Mouse (Mus musculus): ENCODE results near the gene Cttnbp2. TPM values are rescaled to one million over a fixed set of nuclear protein-coding genes. Genes with fewer than 3 reads are reported as not detected.
"Not testable (repeated sequence)": the region's sequence is repeated elsewhere in the genome, so short reads cannot be mapped to it uniquely, and the experiment has no call there.

Gene Cttnbp2
- total RNA-seq, 4 experiments from 2014 or later, result 87.0 to 196 (median 107) TPM

- no peak for DNase-seq
Measured at GRCm38 (mm10) chr6:18415961-18416360, 98.7 kb downstream of the Cttnbp2 start.

GRCm38 (mm10) chr6:18411505-18412225 lies 103.0 kb downstream of the Cttnbp2 start:
- no peak for DNase-seq

GRCm38 (mm10) chr6:18408445-18408844 lies 106.2 kb downstream of the Cttnbp2 start:
- no peak for DNase-seq

GRCm38 (mm10) chr6:18401066-18401674 lies 113.5 kb downstream of the Cttnbp2 start:
- DNase-seq, result no peak

GRCm38 (mm10) chr6:18381380-18381779 lies 133.3 kb downstream of the Cttnbp2 start:
- no peak for DNase-seq

- DNase-seq, result no peak
Measured at GRCm38 (mm10) chr6:18380300-18381202, 134.1 kb downstream of the Cttnbp2 start.

GRCm38 (mm10) chr6:18377755-18378154 lies 136.9 kb downstream of the Cttnbp2 start:
- DNase-seq, result not testable (repeated sequence)

- DNase-seq, result no peak
Measured at GRCm38 (mm10) chr6:18374744-18375143, 139.9 kb downstream of the Cttnbp2 start.

- DNase-seq, result no peak
Measured at GRCm38 (mm10) chr6:18373652-18374051, 141.0 kb downstream of the Cttnbp2 start.

GRCm38 (mm10) chr6:18372447-18373228 lies 142.0 kb downstream of the Cttnbp2 start:
- DNase-seq, result peak; percentile 22

GRCm38 (mm10) chr6:18369723-18370122 lies 144.9 kb downstream of the Cttnbp2 start:
- no peak for DNase-seq

GRCm38 (mm10) chr6:18369054-18369453 lies 145.6 kb downstream of the Cttnbp2 start:
- no peak for DNase-seq

GRCm38 (mm10) chr6:18362232-18362631 lies 152.4 kb downstream of the Cttnbp2 start:
- no peak for DNase-seq

- no peak for DNase-seq
Measured at GRCm38 (mm10) chr6:18360955-18361354, 153.7 kb downstream of the Cttnbp2 start.

GRCm38 (mm10) chr6:18360154-18360553 lies 154.5 kb downstream of the Cttnbp2 start:
- no peak for DNase-seq

- no peak for DNase-seq
Measured at GRCm38 (mm10) chr6:18349153-18349858, 165.3 kb downstream of the Cttnbp2 start.

- DNase-seq, result no peak
Measured at GRCm38 (mm10) chr6:18344272-18344671, 170.4 kb downstream of the Cttnbp2 start.

GRCm38 (mm10) chr6:18338307-18338706 lies 176.3 kb downstream of the Cttnbp2 start:
- no peak for DNase-seq

- no peak for DNase-seq
Measured at GRCm38 (mm10) chr6:18335393-18335792, 179.2 kb downstream of the Cttnbp2 start.

GRCm38 (mm10) chr6:18322950-18323349 lies 191.7 kb downstream of the Cttnbp2 start:
- no peak for DNase-seq

Measured in adrenal gland, adult 8-10 months (tissue).